Mouse (Mus musculus) CH12.LX (cell line): ENCODE results near the gene Bsg.

Experiments used
- CTCF ChIP-seq, 2 experiments: IDR thresholded peaks in 1 of 2; conservative IDR thresholded peaks in 1 of 2; 2 replicates each; pipeline ENCODE4 v1.5.1; 2011 to 2012; ENCODE audit warnings: low read depth in 2 of 2, low read length in 2 of 2, improper control_type of control experiment in 1 of 2, inconsistent platforms in 1 of 2, mild to moderate bottlenecking in 1 of 2, moderate library complexity in 1 of 2
- EP300 ChIP-seq: IDR thresholded peaks from 2 replicates; pipeline ENCODE4 v1.6.1; 2011; ENCODE audit warnings: low read length, improper control_type of control experiment
- ETS1 ChIP-seq: conservative IDR thresholded peaks from 2 replicates; pipeline ENCODE4 v1.6.1; 2012; ENCODE audit warnings: low read depth, mild to moderate bottlenecking, inconsistent platforms, low read length, improper control_type of control experiment, moderate library complexity
- MYC ChIP-seq: IDR thresholded peaks from 2 replicates; pipeline ENCODE4 v1.6.1; 2011; ENCODE audit warnings: low read depth, mild to moderate bottlenecking, improper control_type of control experiment, low read length
- POLR2A ChIP-seq: IDR thresholded peaks from 2 replicates; pipeline ENCODE4 v1.6.1; 2011; ENCODE audit warnings: low read depth, mild to moderate bottlenecking, improper control_type of control experiment, low read length
- RCOR1 ChIP-seq: conservative IDR thresholded peaks from 2 replicates; pipeline ENCODE4 v1.6.1; 2012; ENCODE audit warnings: low read depth, mild to moderate bottlenecking, inconsistent platforms, low read length, improper control_type of control experiment
- TCF12 ChIP-seq: IDR thresholded peaks from 2 replicates; pipeline ENCODE4 v1.6.1; 2014; ENCODE audit warnings: low read depth, mild to moderate bottlenecking, inconsistent platforms, low read length, improper control_type of control experiment
- ZMIZ1 ChIP-seq: IDR thresholded peaks from 2 replicates; pipeline ENCODE4 v1.6.1; 2012; ENCODE audit warnings: low read depth, mild to moderate bottlenecking, inconsistent platforms, low read length, improper control_type of control experiment
- ZNF384 ChIP-seq: IDR thresholded peaks from 2 replicates; pipeline ENCODE4 v1.6.1; 2012; ENCODE audit warnings: low read depth, low read length, improper control_type of control experiment, inconsistent platforms

DNA sequence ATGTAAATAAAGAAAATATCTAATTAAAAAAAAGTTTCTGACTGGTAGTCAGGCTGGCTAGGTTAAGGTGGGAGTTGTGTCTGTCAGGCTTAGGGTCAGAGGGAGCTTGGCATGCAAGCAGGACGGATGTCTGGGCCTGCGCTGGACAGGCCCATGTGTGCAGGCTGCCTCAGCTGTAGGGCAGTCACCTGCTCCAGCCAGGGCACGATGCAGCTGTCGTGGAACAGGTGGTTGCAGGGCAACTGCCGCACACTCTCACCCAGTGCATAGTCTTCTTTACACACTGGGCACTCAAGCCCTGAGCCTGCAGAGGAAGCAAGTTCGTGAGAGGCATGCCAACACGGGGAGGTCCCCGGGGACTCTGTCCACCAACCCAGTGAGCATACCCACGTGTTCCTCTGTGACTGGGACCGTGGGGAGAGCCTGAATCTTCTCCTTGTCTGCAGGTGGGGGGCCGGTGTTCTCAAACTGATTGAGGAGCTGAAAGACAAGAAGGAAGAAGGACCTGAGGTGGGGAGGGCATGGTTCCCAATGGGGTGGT lies 56.4 kb downstream of the Bsg start:
- TF ChIP-seq TCF12 (no peak), RCOR1 (no peak), ETS1 (no peak), POLR2A (no peak), CTCF (conservative IDR thresholded peaks at IDR 0.05 in 1 of 2, IDR thresholded peaks at IDR 0.05 in 1 of 2; ENCODE audit: low read depth in 2 of 2, low read length in 2 of 2) (no peak), ZNF384 (no peak), EP300 (no peak), ZMIZ1 (no peak), MYC (no peak)
